In genomic region chr5:122988021-122988751, GRCm38 (mm10) we compare ENCODE assay signal across 8 mouse cellular contexts. TPM values are rescaled to one million over a fixed set of nuclear protein-coding genes. Genes with fewer than 3 reads are reported as not detected.
DNase-seq lines count a peak whose midpoint lies in the region; ATAC-seq and TF ChIP-seq lines count a peak whose summit lies in the region.

No protein-coding gene starts in this region.

- no peaks in the 10 kb centered on the region for H3K9me3 ChIP-seq in heart, embryonic 11.5 days (replicated peaks; ENCODE audit: control insufficient read depth, low read length)
- H3K9me3 ChIP-seq in kidney, embryonic 15.5 days (replicated peaks): no peaks in the 10 kb centered on the region
- H3K9me3 ChIP-seq in liver, postnatal 0 days (ENCODE audit: low read length): no peaks in the 10 kb centered on the region
- H3K9me3 ChIP-seq in neural tube, embryonic 11.5 days (ENCODE audit: control insufficient read depth, low read length): no peaks in the 10 kb centered on the region

- under 1% methylated on average over 41 of the region's 41 CpGs for WGBS in heart, embryonic 11.5 days (ENCODE audit: insufficient replicate concordance)
- under 1% methylated on average over 41 of the region's 41 CpGs for WGBS in kidney, embryonic 15.5 days
- 1% methylated on average over 33 of the region's 41 CpGs for WGBS in liver, postnatal 0 days (ENCODE audit: insufficient replicate concordance)
- under 1% methylated on average over 41 of the region's 41 CpGs for WGBS in neural tube, embryonic 11.5 days

- no peaks in the 10 kb centered on the region for H3K36me3 ChIP-seq in testis, adult 2 months (ENCODE audit: control insufficient read depth, insufficient read depth, low read length)
- H3K36me3 ChIP-seq in heart, embryonic 11.5 days (ENCODE audit: control insufficient read depth, insufficient read depth, low read length): no peaks in the 10 kb centered on the region
- H3K36me3 ChIP-seq in kidney, embryonic 15.5 days: peaks cover 9% of the 10 kb centered on the region; the same call in 1 of the 2 replicates
- H3K36me3 ChIP-seq in liver, postnatal 0 days (replicated peaks; ENCODE audit: insufficient read depth, low read length): no peaks in the 10 kb centered on the region
- H3K36me3 ChIP-seq in neural tube, embryonic 11.5 days (ENCODE audit: control insufficient read depth, insufficient read depth, low read length): no peaks in the 10 kb centered on the region

- peaks cover 6% of the 10 kb centered on the region for H3K27me3 ChIP-seq in testis, adult 2 months (ENCODE audit: control insufficient read depth, insufficient read depth, low read length)
- H3K27me3 ChIP-seq in heart, embryonic 11.5 days (ENCODE audit: control insufficient read depth, insufficient read depth, low read length): no peaks in the 10 kb centered on the region
- H3K27me3 ChIP-seq in kidney, embryonic 15.5 days: no peaks in the 10 kb centered on the region
- H3K27me3 ChIP-seq in liver, postnatal 0 days (ENCODE audit: insufficient read depth, low read length): peaks cover 7% of the 10 kb centered on the region
- H3K27me3 ChIP-seq in neural tube, embryonic 11.5 days (ENCODE audit: control insufficient read depth, insufficient read depth, low read length): no peaks in the 10 kb centered on the region

- peak overlapping the region; percentile 99 for H3K4me2 ChIP-seq in heart, embryonic 11.5 days
- H3K4me2 ChIP-seq in kidney, embryonic 15.5 days: peak overlapping the region; percentile 97
- H3K4me2 ChIP-seq in liver, postnatal 0 days (ENCODE audit: low read depth, low read length): peak overlapping the region; percentile 97
- peak overlapping the region; percentile 95 for H3K4me2 ChIP-seq in neural tube, embryonic 11.5 days (ENCODE audit: low read depth)

- TF ChIP-seq CTCF in testis, adult 2 months (IDR thresholded peaks at IDR 0.05; ENCODE audit: control insufficient read depth, insufficient read depth, insufficient replicate concordance, low read depth, low read length): no peak
- TF ChIP-seq CTCF in liver, postnatal 0 days (IDR thresholded peaks at IDR 0.05; ENCODE audit: low read depth): no peak

- no peak for TF ChIP-seq POLR2A in testis, adult 2 months (IDR thresholded peaks at IDR 0.05; ENCODE audit: control insufficient read depth, low read depth, low read length)

- no peak for ATAC-seq in heart, embryonic 11.5 days (replicated peaks; ENCODE audit: insufficient number of reproducible peaks, low FRiP score, low TSS enrichment)
- ATAC-seq in kidney, embryonic 15.5 days (replicated peaks; ENCODE audit: low FRiP score): no peak
- peak; percentile 30; the same call in 1 of the 2 replicates for ATAC-seq in liver, postnatal 0 days
- ATAC-seq in neural tube, embryonic 11.5 days (ENCODE audit: insufficient read depth, low FRiP score, low TSS enrichment): no peak

- no peak for TF ChIP-seq EP300 in liver, postnatal 0 days (IDR thresholded peaks at IDR 0.05; ENCODE audit: low read depth)

- H3K4me1 ChIP-seq in testis, adult 2 months (ENCODE audit: control insufficient read depth, insufficient read depth, low read length): peaks cover 7% of the 10 kb centered on the region; the same call in 1 of the 2 replicates
- H3K4me1 ChIP-seq in heart, embryonic 11.5 days (ENCODE audit: control insufficient read depth, insufficient read depth, low read length): peaks cover 36% of the 10 kb centered on the region
- peaks cover 67% of the 10 kb centered on the region for H3K4me1 ChIP-seq in kidney, embryonic 15.5 days
- H3K4me1 ChIP-seq in liver, postnatal 0 days (ENCODE audit: insufficient read depth): peaks cover 37% of the 10 kb centered on the region
- H3K4me1 ChIP-seq in neural tube, embryonic 11.5 days (ENCODE audit: control insufficient read depth, insufficient read depth, low read length): peaks cover 44% of the 10 kb centered on the region

- H3K9ac ChIP-seq in heart, embryonic 11.5 days (ENCODE audit: low read depth, low read length): peak overlapping the region; percentile 90
- H3K9ac ChIP-seq in kidney, embryonic 15.5 days: peak overlapping the region; percentile 66
- H3K9ac ChIP-seq in liver, postnatal 0 days (replicated peaks): peak overlapping the region; percentile 76
- H3K9ac ChIP-seq in neural tube, embryonic 11.5 days (ENCODE audit: low read length): peak overlapping the region; percentile 78

- H3K27ac ChIP-seq in testis, adult 2 months (ENCODE audit: control insufficient read depth, insufficient read depth, low read depth, low read length): no peak overlapping the region; the same call in 1 of the 2 replicates
- H3K27ac ChIP-seq in heart, embryonic 11.5 days (ENCODE audit: low read depth, low read length): peak overlapping the region; percentile 92
- H3K27ac ChIP-seq in kidney, embryonic 15.5 days: peak overlapping the region; percentile 95
- peak overlapping the region; percentile 84 for H3K27ac ChIP-seq in liver, postnatal 0 days (ENCODE audit: low read depth)
- H3K27ac ChIP-seq in neural tube, embryonic 11.5 days (ENCODE audit: low read depth, low read length): 0 out of 2 replicates have a peak overlapping the region, but pooled peaks have one; percentile 34

- DNase-seq in testis, postnatal 14 days (ENCODE audit: low spot score): no peak
- peak; percentile 72 to 73 for DNase-seq in cerebellum, postnatal 25 days
- DNase-seq in liver, postnatal 0 days: peak; percentile 57
- DNase-seq in neural tube, embryonic 11.5 days (ENCODE audit: low spot score): peak; percentile 58
- peak; percentile 60 to 67 for DNase-seq in thymus, postnatal 10 days (ENCODE audit: low spot score in 2 of 2)

- peak overlapping the region; percentile 65 for H3K4me3 ChIP-seq in testis, adult 2 months (ENCODE audit: control insufficient read depth, low read depth, low read length)
- H3K4me3 ChIP-seq in heart, embryonic 11.5 days (ENCODE audit: low read depth, low read length): peak overlapping the region; percentile 78
- peak overlapping the region; percentile 75 for H3K4me3 ChIP-seq in kidney, embryonic 15.5 days (replicated peaks)
- H3K4me3 ChIP-seq in liver, postnatal 0 days (ENCODE audit: low read depth, low read length): peak overlapping the region; percentile 76
- peak overlapping the region; percentile 68 for H3K4me3 ChIP-seq in neural tube, embryonic 11.5 days (ENCODE audit: low read depth, low read length)

RNA-seq across cellular contexts. Expression of gene Kdm2b, which starts 1.4 kb away (rescaled TPM):
- polyA plus RNA-seq in testis, adult 2 months (2012; rRNA removed): 48.7 and 50.9 TPM in 2 replicates
- polyA plus RNA-seq in heart, embryonic 11.5 days (2014; fragmentation: Nextera tagmentation; extraction: Ambion mirVana): 26.5 and 28.8 TPM in 2 replicates
- 92.2 and 96.8 TPM in 2 replicates for polyA plus RNA-seq in kidney, embryonic 15.5 days (2015; fragmentation: Nextera tagmentation; extraction: Ambion mirVana)
- polyA plus RNA-seq in liver, postnatal 0 days (2015; fragmentation: Nextera tagmentation; extraction: Ambion mirVana): 7.6 and 8.3 TPM in 2 replicates
- 70.3 and 74.1 TPM in 2 replicates for polyA plus RNA-seq in neural tube, embryonic 11.5 days (2014; fragmentation: Nextera tagmentation; extraction: Ambion mirVana)

RNA-seq across cellular contexts. Expression of gene Orai1, which starts 26.7 kb away (rescaled TPM):
- polyA plus RNA-seq in testis, adult 2 months (2012; rRNA removed): 68.0 and 71.3 TPM in 2 replicates
- polyA plus RNA-seq in heart, embryonic 11.5 days (2014; fragmentation: Nextera tagmentation; extraction: Ambion mirVana): 12.5 and 15.1 TPM in 2 replicates
- polyA plus RNA-seq in kidney, embryonic 15.5 days (2015; fragmentation: Nextera tagmentation; extraction: Ambion mirVana): 17.5 and 18.5 TPM in 2 replicates
- polyA plus RNA-seq in liver, postnatal 0 days (2015; fragmentation: Nextera tagmentation; extraction: Ambion mirVana): 12.4 and 13.1 TPM in 2 replicates
- 8.5 and 8.7 TPM in 2 replicates for polyA plus RNA-seq in neural tube, embryonic 11.5 days (2014; fragmentation: Nextera tagmentation; extraction: Ambion mirVana)

RNA-seq across cellular contexts. Expression of gene Morn3, which starts 58.6 kb away (rescaled TPM):
- polyA plus RNA-seq in testis, adult 2 months (2012; rRNA removed): 272 and 285 TPM in 2 replicates
- 0.69 TPM in 1 of 2 replicates, not detected in the other for polyA plus RNA-seq in heart, embryonic 11.5 days (2014; fragmentation: Nextera tagmentation; extraction: Ambion mirVana)
- polyA plus RNA-seq in kidney, embryonic 15.5 days (2015; fragmentation: Nextera tagmentation; extraction: Ambion mirVana): 0.26 TPM in 1 of 2 replicates, not detected in the other
- polyA plus RNA-seq in liver, postnatal 0 days (2015; fragmentation: Nextera tagmentation; extraction: Ambion mirVana): not detected in 2 replicates
- polyA plus RNA-seq in neural tube, embryonic 11.5 days (2014; fragmentation: Nextera tagmentation; extraction: Ambion mirVana): not detected in 2 replicates

Comparison
In these comparisons a context has a peak if more than half of its experiments do, and no peak if none do; other contexts are left out.
1. RNA of gene Morn3, which starts 58.6 kb away (polyA plus RNA-seq): 272 to 285 TPM in testis, adult 2 months; 0.69 TPM in heart, embryonic 11.5 days, 0.26 TPM in kidney, embryonic 15.5 days, not detected in liver, postnatal 0 days and not detected in neural tube, embryonic 11.5 days; every median in the first group is over 100 times any median in the second.
2. Peak in every context shown above with its lines, with median percentiles within 50 percentile points of each other: H3K4me3 ChIP-seq, H3K4me2 ChIP-seq and H3K9ac ChIP-seq.